Mouse (Mus musculus): ENCODE data around the gene Rps6kc1.

DNA sequence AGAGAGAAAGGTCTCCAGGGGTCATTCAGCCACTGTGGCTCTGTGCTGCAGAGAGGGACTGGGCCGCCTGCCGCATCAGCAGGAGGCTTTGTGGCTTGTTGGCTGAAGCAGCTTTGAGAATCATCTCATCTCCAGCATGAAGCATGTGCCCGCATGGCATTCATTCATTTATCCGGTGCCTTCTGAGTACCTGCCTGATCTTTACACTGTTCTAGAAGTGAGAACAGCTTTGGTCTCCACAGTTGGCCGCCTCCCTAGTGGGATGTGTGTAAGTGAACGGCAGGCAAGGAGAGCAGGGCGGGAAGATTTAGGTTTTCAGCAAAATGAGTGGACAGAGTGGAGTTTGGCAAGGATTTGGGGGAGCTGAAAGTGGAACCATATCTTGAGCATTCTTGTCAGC lies 28.2 kb upstream of the Rps6kc1 start:
- TF ChIP-seq CTCF (IDR thresholded peaks at IDR 0.05; ENCODE audit: borderline replicate concordance, insufficient read depth, low read length) (no peak), POLR2A (IDR thresholded peaks at IDR 0.05; ENCODE audit: low read depth, low read length) (no peak)

Data from embryonic fibroblast, embryonic 13.5 days (primary cell).